Mouse (Mus musculus) megakaryocyte-erythroid progenitor cell, adult 5 weeks (primary cell): ENCODE results near the gene Bcl7c. TPM values are rescaled to one million over a fixed set of nuclear protein-coding genes. Genes with fewer than 3 reads are reported as not detected.

Experiments used
- polyA plus RNA-seq: library from polyadenylated mRNA; stranded (reverse); fragments of >175 nt; gene quantifications from 2 replicates; pipeline ENCODE4 v1.2.3, GENCODE M21; 2012

Gene Bcl7c
- 698 and 704 TPM in 2 replicates for polyA plus RNA-seq

GRCm38 (mm10) chr7:127708207-127709078 is at the start of gene Bcl7c:
Gene Bcl7c, minus strand, starts transcription at chr7:127708933.

GRCm38 (mm10) chr7:127744366-127745045 is 35.8 kb upstream of the Bcl7c start, which contains the start of gene Fbxl19:
Gene Fbxl19, plus strand, starts transcription at chr7:127744543.

GRCm38 (mm10) chr7:127732066-127732465 is 23.3 kb upstream of the Bcl7c start, which contains the start of gene Ctf2:
Gene Ctf2, minus strand, starts transcription at chr7:127732166.

GRCm38 (mm10) chr7:127712461-127713385 is 4.0 kb upstream of the Bcl7c start, which contains the start of gene Ctf1:
Gene Ctf1, plus strand, starts transcription at chr7:127712736.

GRCm38 (mm10) chr7:127614891-127615843 is 93.6 kb downstream of the Bcl7c start, which contains the start of gene Zfp629:
Gene Zfp629, minus strand, starts transcription at chr7:127615797.

Other genes with a start within 250 kb of the Bcl7c start
- 92.8 and 98.3 TPM in 2 replicates for gene Prr14, start 249.3 kb downstream of the Bcl7c start, polyA plus RNA-seq
- gene Fbrs, start 229.7 kb downstream of the Bcl7c start, polyA plus RNA-seq: 625 and 719 TPM in 2 replicates
- 35.3 and 51.2 TPM in 2 replicates for gene Srcap, start 196.9 kb downstream of the Bcl7c start, polyA plus RNA-seq
- gene Gm42715, start 189.3 kb downstream of the Bcl7c start, polyA plus RNA-seq: 30.8 and 43.6 TPM in 2 replicates
- 1.3 and 2.0 TPM in 2 replicates for gene Tmem265, start 147.5 kb downstream of the Bcl7c start, polyA plus RNA-seq
- gene Phkg2, start 135.6 kb downstream of the Bcl7c start, polyA plus RNA-seq: 75.3 and 94.9 TPM in 2 replicates
- 2.8 and 5.3 TPM in 2 replicates for gene Ccdc189, start 120.3 kb downstream of the Bcl7c start, polyA plus RNA-seq
- 51.4 and 68.4 TPM in 2 replicates for gene Rnf40, start 120.2 kb downstream of the Bcl7c start, polyA plus RNA-seq
- 22.5 and 24.1 TPM in 2 replicates for gene Zfp629, start 93.1 kb downstream of the Bcl7c start, polyA plus RNA-seq
- gene Ctf1, start 3.8 kb upstream of the Bcl7c start, polyA plus RNA-seq: 2.2 and 3.6 TPM in 2 replicates
- gene Ctf2, start 23.2 kb upstream of the Bcl7c start, polyA plus RNA-seq: not detected in 2 replicates
- gene Fbxl19, start 35.6 kb upstream of the Bcl7c start, polyA plus RNA-seq: 85.5 and 100 TPM in 2 replicates
- gene Orai3, start 60.9 kb upstream of the Bcl7c start, polyA plus RNA-seq: 31.0 and 41.1 TPM in 2 replicates
- gene Setd1a, start 67.7 kb upstream of the Bcl7c start, polyA plus RNA-seq: 84.7 and 110 TPM in 2 replicates
- 9.3 and 20.1 TPM in 2 replicates for gene Gm49388, start 76.7 kb upstream of the Bcl7c start, polyA plus RNA-seq
- gene Hsd3b7, start 91.7 kb upstream of the Bcl7c start, polyA plus RNA-seq: 21.4 and 28.9 TPM in 2 replicates
- gene Stx4a, start 115.4 kb upstream of the Bcl7c start, polyA plus RNA-seq: 83.0 and 121 TPM in 2 replicates
- gene Stx1b, start 115.6 kb upstream of the Bcl7c start, polyA plus RNA-seq: 0.48 and 0.63 TPM in 2 replicates
- 26.8 and 27.4 TPM in 2 replicates for gene Zfp646, start 167.3 kb upstream of the Bcl7c start, polyA plus RNA-seq
- 31.0 and 36.1 TPM in 2 replicates for gene Zfp668, start 167.9 kb upstream of the Bcl7c start, polyA plus RNA-seq
- gene Prss53, start 182.0 kb upstream of the Bcl7c start, polyA plus RNA-seq: 1.1 and 1.2 TPM in 2 replicates
- gene Gm21974, start 186.5 kb upstream of the Bcl7c start, polyA plus RNA-seq: not detected in 2 replicates
- 27.6 and 36.5 TPM in 2 replicates for gene Vkorc1, start 186.7 kb upstream of the Bcl7c start, polyA plus RNA-seq
- gene Bckdk, start 195.1 kb upstream of the Bcl7c start, polyA plus RNA-seq: 187 and 224 TPM in 2 replicates
- 5.7 and 7.0 TPM in 2 replicates for gene Kat8, start 203.6 kb upstream of the Bcl7c start, polyA plus RNA-seq
- 0.06 TPM in 1 of 2 replicates, not detected in the other for gene Prss8, start 221.2 kb upstream of the Bcl7c start, polyA plus RNA-seq
- gene Prss36, start 237.8 kb upstream of the Bcl7c start, polyA plus RNA-seq: 6.6 and 6.7 TPM in 2 replicates